Mouse (Mus musculus) lung, adult 2 months (tissue): ENCODE measurements around the gene Lrrc20. TPM values are rescaled to one million over a fixed set of nuclear protein-coding genes. Genes with fewer than 3 reads are reported as not detected.

Experiments used
- DNase-seq: peaks from one replicate; pipeline ENCODE4 v3.0.0; 2022
- H3K4me1 ChIP-seq: fragments of 200-500 bp; 2 replicates; pipeline ENCODE4 v1.6.1; 2011; ENCODE audit warnings: low read length; ENCODE audit not compliant: control insufficient read depth, insufficient read depth
- H3K4me3 ChIP-seq: fragments of 200-500 bp; replicated peaks from 2 replicates; pipeline ENCODE3; 2011; ENCODE audit warnings: low read depth, mild to moderate bottlenecking, control low read depth, low read length; ENCODE audit errors: extremely low read depth
- CTCF ChIP-seq: fragments of 200-500 bp; IDR thresholded peaks from 2 replicates; pipeline ENCODE4 v1.5.1; 2011; ENCODE audit warnings: mild to moderate bottlenecking, low read length, control low read depth; ENCODE audit not compliant: insufficient read depth
- POLR2A ChIP-seq: fragments of 200-500 bp; IDR thresholded peaks from 2 replicates; pipeline ENCODE4 v1.6.1; 2011; ENCODE audit warnings: low read depth, mild to moderate bottlenecking, control low read depth, low read length, borderline replicate concordance; ENCODE audit errors: extremely low read depth
- WGBS: fragments of 180-500 bp; shearing (Covaris S2); methylation state at CpG from one replicate; pipeline ENCODE4 v1.1.7; 2018; 5-methylcytosine and 5-hydroxymethylcytosine counted together
- polyA plus RNA-seq: library from polyadenylated mRNA; depleted of rRNA; stranded (reverse); fragments of >200 nt; gene quantifications from 2 replicates; pipeline ENCODE4 v1.2.3, GENCODE M21; 2012

The Lrrc20 gene
- polyA plus RNA-seq, 1 experiment = 21.1 TPM

GRCm38 (mm10) chr10:61533285-61533684, 57.7 kb downstream of the Lrrc20 start:
- Histone ChIP-seq H3K4me3 (no peak overlapping the region), H3K4me1 (peaks cover 24% of the 10 kb centered on the region)
- no peak for TF ChIP-seq POLR2A
- no peak for TF ChIP-seq CTCF
- DNase-seq = no peak
- 95% methylated on average over 7 of the region's 7 CpGs for WGBS

GRCm38 (mm10) chr10:61534371-61535101, 58.9 kb downstream of the Lrrc20 start:
- peaks cover 24% of the 10 kb centered on the region for H3K4me1 ChIP-seq
- no peak for DNase-seq
- TF ChIP-seq POLR2A (no peak), CTCF (no peak)
- H3K4me3 ChIP-seq = no peak overlapping the region
- WGBS = 50% methylated on average over 3 of the region's 3 CpGs

GRCm38 (mm10) chr10:61535441-61535840, 59.8 kb downstream of the Lrrc20 start:
- no peak overlapping the region for H3K4me3 ChIP-seq
- WGBS = 63% methylated on average over 4 of the region's 4 CpGs
- DNase-seq = no peak
- no peak for TF ChIP-seq POLR2A
- no peak for TF ChIP-seq CTCF
- H3K4me1 ChIP-seq = peaks cover 24% of the 10 kb centered on the region

GRCm38 (mm10) chr10:61536130-61537035, 60.8 kb downstream of the Lrrc20 start:
- 3% methylated on average over 20 of the region's 20 CpGs for WGBS
- peak; percentile 70 for DNase-seq
- Histone ChIP-seq H3K4me1 (peaks cover 24% of the 10 kb centered on the region), H3K4me3 (peak overlapping the region; percentile 31)
- TF ChIP-seq POLR2A (peak; percentile 55; the same call in 1 of the 2 replicates), CTCF (no peak)

GRCm38 (mm10) chr10:61537036-61537380, 61.4 kb downstream of the Lrrc20 start:
- TF ChIP-seq CTCF (no peak), POLR2A (no peak)
- Histone ChIP-seq H3K4me1 (peaks cover 24% of the 10 kb centered on the region), H3K4me3 (no peak overlapping the region)
- WGBS = 64% methylated on average over 5 of the region's 5 CpGs
- DNase-seq = no peak

GRCm38 (mm10) chr10:61538446-61538845, 62.8 kb downstream of the Lrrc20 start:
- Histone ChIP-seq H3K4me3 (no peak overlapping the region), H3K4me1 (peaks cover 24% of the 10 kb centered on the region)
- no peak for TF ChIP-seq CTCF
- TF ChIP-seq POLR2A = no peak
- no peak for DNase-seq
- WGBS = 73% methylated on average over 4 of the region's 4 CpGs

- TF ChIP-seq POLR2A = no peak
- no peak for TF ChIP-seq CTCF
- Histone ChIP-seq H3K4me1 (peaks cover 3% of the 10 kb centered on the region; the same call in 1 of the 2 replicates), H3K4me3 (no peak overlapping the region)
- 24% methylated on average over 12 of the region's 12 CpGs for WGBS
- DNase-seq = no peak
Observed at GRCm38 (mm10) chr10:61544127-61544862, 68.7 kb downstream of the Lrrc20 start.

- Histone ChIP-seq H3K4me3 (no peak overlapping the region), H3K4me1 (peaks cover 3% of the 10 kb centered on the region; the same call in 1 of the 2 replicates)
- TF ChIP-seq CTCF (no peak), POLR2A (no peak)
- WGBS = 57% methylated on average over 9 of the region's 9 CpGs
- no peak for DNase-seq
Observed at GRCm38 (mm10) chr10:61544863-61545240, 69.3 kb downstream of the Lrrc20 start.

- H3K4me3 ChIP-seq = no peak overlapping the region
- TF ChIP-seq POLR2A = no peak
- no peak for TF ChIP-seq CTCF
- H3K4me1 ChIP-seq = no peaks in the 10 kb centered on the region
- DNase-seq = no peak
- 90% methylated on average over 8 of the region's 8 CpGs for WGBS
Observed at GRCm38 (mm10) chr10:61550106-61550505, 74.5 kb downstream of the Lrrc20 start.
